Mouse (Mus musculus) MEL (cell line): Measurements from ENCODE around the gene Stx1a. TPM values are rescaled to one million over a fixed set of nuclear protein-coding genes. Genes with fewer than 3 reads are reported as not detected.
A peak's percentile ranks its signal among the peaks of the same experiment; 100 is the strongest.

Experiments
- DNase-seq: peaks from one replicate; pipeline ENCODE4 v3.0.0; 2011; ENCODE audit warnings: low read depth, low spot score
- H3K27ac ChIP-seq: 2 replicates; pipeline ENCODE4 v1.5.1; 2012; ENCODE audit warnings: low read depth, mild to moderate bottlenecking, control low read depth, low read length, moderate library complexity; ENCODE audit not compliant: control insufficient read depth
- H3K27me3 ChIP-seq, 2 experiments: fragments of 150-350 bp in 1 of 2; sonication (generic) in 1 of 2; 2 replicates each; pipeline ENCODE4 v1.6.1; 2012; ENCODE audit warnings: low read length in 2 of 2, mild to moderate bottlenecking in 2 of 2, improper control_type of control experiment in 1 of 2, moderate library complexity in 1 of 2; ENCODE audit not compliant: insufficient read depth in 2 of 2, control insufficient read depth in 1 of 2
- H3K36me3 ChIP-seq, 2 experiments: 2 replicates each; pipeline ENCODE4 v1.6.1; 2012 to 2014; ENCODE audit warnings: low read length in 2 of 2, improper control_type of control experiment in 1 of 2, inconsistent platforms in 1 of 2, mild to moderate bottlenecking in 1 of 2; ENCODE audit not compliant: insufficient read depth in 2 of 2, control insufficient read depth in 1 of 2
- H3K4me1 ChIP-seq, 2 experiments: fragments of 150-350 bp in 1 of 2; sonication (generic) in 1 of 2; 2 replicates each; pipeline ENCODE4 v1.6.1; 2012; ENCODE audit warnings: low read length in 2 of 2, improper control_type of control experiment in 1 of 2, mild to moderate bottlenecking in 1 of 2; ENCODE audit not compliant: insufficient read depth in 2 of 2, control insufficient read depth in 1 of 2
- H3K4me3 ChIP-seq, 2 experiments: fragments of 150-350 bp in 1 of 2; sonication (generic) in 1 of 2; 2 replicates each; pipeline ENCODE4 v1.5.1; 2012; ENCODE audit warnings: low read depth in 2 of 2, low read length in 2 of 2, mild to moderate bottlenecking in 2 of 2, moderate library complexity in 2 of 2, control low read depth in 1 of 2, improper control_type of control experiment in 1 of 2; ENCODE audit not compliant: control insufficient read depth in 1 of 2, insufficient read depth in 1 of 2
- H3K79me2 ChIP-seq: 2 replicates; pipeline ENCODE4 v1.6.1; 2012; ENCODE audit warnings: mild to moderate bottlenecking, low read length, moderate library complexity; ENCODE audit not compliant: control insufficient read depth, poor library complexity, insufficient read depth
- H3K9ac ChIP-seq: 2 replicates; pipeline ENCODE4 v1.6.1; 2012; ENCODE audit warnings: low read depth, mild to moderate bottlenecking, control low read depth, low read length, moderate library complexity; ENCODE audit not compliant: control insufficient read depth, poor library complexity, severe bottlenecking
- H3K9me3 ChIP-seq: fragments of 150-350 bp; sonication (generic); replicated peaks from 2 replicates; pipeline ENCODE4 v1.6.1; 2012; ENCODE audit warnings: mild to moderate bottlenecking, low read length, improper control_type of control experiment, moderate library complexity; ENCODE audit not compliant: insufficient read depth
- CTCF ChIP-seq, 3 experiments: IDR thresholded peaks in 2 of 3; conservative IDR thresholded peaks in 1 of 3; 2 replicates each; pipeline ENCODE4 v1.5.1; 2011 to 2012; ENCODE audit warnings: low read length in 3 of 3, low read depth in 2 of 3, mild to moderate bottlenecking in 2 of 3, improper control_type of control experiment in 1 of 3, inconsistent platforms in 1 of 3, mixed read lengths in 1 of 3, moderate library complexity in 1 of 3; ENCODE audit not compliant: control insufficient read depth in 1 of 3, insufficient read depth in 1 of 3, poor library complexity in 1 of 3, severe bottlenecking in 1 of 3
- ELF1 ChIP-seq: IDR thresholded peaks from 2 replicates; pipeline ENCODE4 v1.6.1; 2014; ENCODE audit warnings: low read depth, mild to moderate bottlenecking, inconsistent platforms, low read length, improper control_type of control experiment, moderate library complexity
- EP300 ChIP-seq, 2 experiments: IDR thresholded peaks; 2 replicates each; pipeline ENCODE4 v1.6.1; 2011; ENCODE audit warnings: improper control_type of control experiment in 2 of 2, low read length in 2 of 2, low read depth in 1 of 2, mild to moderate bottlenecking in 1 of 2
- HCFC1 ChIP-seq: IDR thresholded peaks from 2 replicates; pipeline ENCODE4 v1.6.1; 2012; ENCODE audit warnings: low read depth, mild to moderate bottlenecking, inconsistent platforms, low read length, improper control_type of control experiment, moderate library complexity
- JUND ChIP-seq: IDR thresholded peaks from 2 replicates; pipeline ENCODE4 v1.6.1; 2011; ENCODE audit warnings: low read depth, mild to moderate bottlenecking, improper control_type of control experiment, low read length
- KAT2A ChIP-seq: conservative IDR thresholded peaks from 2 replicates; pipeline ENCODE4 v1.6.1; 2012; ENCODE audit warnings: low read depth, low read length, improper control_type of control experiment, inconsistent platforms
- MAX ChIP-seq: IDR thresholded peaks from 2 replicates; pipeline ENCODE4 v1.6.1; 2011; ENCODE audit warnings: low read length, improper control_type of control experiment
- MEF2A ChIP-seq: IDR thresholded peaks from 2 replicates; pipeline ENCODE4 v1.6.1; 2014; ENCODE audit warnings: low read depth, mild to moderate bottlenecking, inconsistent platforms, low read length, improper control_type of control experiment; ENCODE audit not compliant: poor library complexity, insufficient replicate concordance, severe bottlenecking; ENCODE audit errors: extremely low read depth
- NELFE ChIP-seq: IDR thresholded peaks from 2 replicates; pipeline ENCODE4 v1.6.1; 2011; ENCODE audit warnings: low read depth, low read length, improper control_type of control experiment
- POLR2A ChIP-seq, 2 experiments: IDR thresholded peaks; 2 replicates each; pipeline ENCODE4 v1.6.1; 2011 to 2012; ENCODE audit warnings: low read length in 2 of 2, mild to moderate bottlenecking in 2 of 2, control low read depth in 1 of 2, improper control_type of control experiment in 1 of 2, low read depth in 1 of 2, moderate library complexity in 1 of 2; ENCODE audit not compliant: control insufficient read depth in 1 of 2, insufficient read depth in 1 of 2, poor library complexity in 1 of 2
- POLR2AphosphoS2 ChIP-seq: IDR thresholded peaks from 2 replicates; pipeline ENCODE4 v1.6.1; 2011; ENCODE audit warnings: low read length, improper control_type of control experiment
- POLR2AphosphoS5 ChIP-seq: IDR thresholded peaks from 2 replicates; pipeline ENCODE4 v1.6.1; 2012; ENCODE audit warnings: low read depth, borderline replicate concordance, mild to moderate bottlenecking, inconsistent platforms, low read length, moderate library complexity, mixed read lengths
- RAD21 ChIP-seq: IDR thresholded peaks from 2 replicates; pipeline ENCODE4 v1.6.1; 2011; ENCODE audit warnings: mild to moderate bottlenecking, low read depth, low read length, improper control_type of control experiment
- SIN3A ChIP-seq: IDR thresholded peaks from 2 replicates; pipeline ENCODE4 v1.6.1; 2012; ENCODE audit warnings: low read length, improper control_type of control experiment, inconsistent platforms
- TAL1 ChIP-seq: IDR thresholded peaks from 2 replicates; pipeline ENCODE4 v1.6.1; 2012; ENCODE audit warnings: mild to moderate bottlenecking, inconsistent platforms, low read length, moderate library complexity, mixed read lengths
- TCF12 ChIP-seq: IDR thresholded peaks from 2 replicates; pipeline ENCODE4 v1.6.1; 2014; ENCODE audit warnings: low read depth, mild to moderate bottlenecking, inconsistent platforms, low read length, improper control_type of control experiment, moderate library complexity
- USF1 ChIP-seq: IDR thresholded peaks from 2 replicates; pipeline ENCODE4 v1.6.1; 2014; ENCODE audit warnings: low read depth, mild to moderate bottlenecking, inconsistent platforms, low read length, improper control_type of control experiment, moderate library complexity
- USF2 ChIP-seq, 2 experiments: IDR thresholded peaks; 2 replicates each; pipeline ENCODE4 v1.6.1; 2011 to 2012; ENCODE audit warnings: improper control_type of control experiment in 2 of 2, low read length in 2 of 2, borderline replicate concordance in 1 of 2, inconsistent platforms in 1 of 2, low read depth in 1 of 2, mild to moderate bottlenecking in 1 of 2; ENCODE audit not compliant: insufficient read depth in 1 of 2
- ZC3H11A ChIP-seq: IDR thresholded peaks from 2 replicates; pipeline ENCODE4 v1.6.1; 2012; ENCODE audit warnings: low read depth, mild to moderate bottlenecking, inconsistent platforms, low read length, improper control_type of control experiment
- ZKSCAN1 ChIP-seq: IDR thresholded peaks from 2 replicates; pipeline ENCODE4 v1.6.1; 2012; ENCODE audit warnings: low read depth, mild to moderate bottlenecking, inconsistent platforms, low read length, improper control_type of control experiment, moderate library complexity
- ZNF384 ChIP-seq: IDR thresholded peaks from 2 replicates; pipeline ENCODE4 v1.6.1; 2012; ENCODE audit warnings: low read depth, mild to moderate bottlenecking, inconsistent platforms, low read length, improper control_type of control experiment
- polyA plus RNA-seq, 2 experiments: library from polyadenylated mRNA; stranded (reverse) in 1 of 2; unstranded in 1 of 2; fragments of >175 nt in 1 of 2; fragments of >200 nt in 1 of 2; gene quantifications; 2 replicates each; pipeline versions ENCODE4 v1.2.1 to v1.2.4; 2012; ENCODE audit warnings: low replicate concordance in 2 of 2, low read depth in 1 of 2; ENCODE audit not compliant: insufficient read length in 2 of 2, insufficient read depth in 1 of 2, missing spikeins in 1 of 2
- total RNA-seq: library from RNA; depleted of rRNA; stranded (reverse); fragments of 300-350 nt; gene quantifications from 2 replicates; pipeline ENCODE4 v1.2.3, GENCODE M21; 2012

Stx1a gene
- total and polyA plus RNA-seq, 3 experiments, result 3.3 to 6.0 TPM; not detected in 1

DNA sequence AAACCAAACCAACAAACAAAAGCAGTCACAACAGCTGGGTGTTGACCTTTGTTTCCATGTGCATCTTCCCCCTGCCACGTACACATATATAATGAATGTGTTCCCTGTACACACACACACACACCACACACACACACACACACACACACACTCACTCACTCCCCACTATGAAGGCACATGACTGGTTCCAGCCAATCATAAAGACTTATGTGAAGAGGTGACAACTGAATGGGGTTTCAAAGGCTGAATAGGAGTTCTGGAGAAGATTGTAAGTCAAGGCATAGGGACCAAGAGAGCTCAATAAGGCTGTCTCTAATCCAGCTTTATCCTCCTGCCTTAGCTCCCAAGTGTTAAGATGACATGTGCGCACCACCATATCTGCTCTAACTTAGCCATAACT is 56.3 kb downstream of the Stx1a start:
- no peak overlapping the region for H3K27ac ChIP-seq
- H3K79me2 ChIP-seq, result no peaks in the 10 kb centered on the region; the same call in 1 of the 2 replicates
- TF ChIP-seq USF1 (peak; percentile 67; the same call in 1 of the 2 replicates), POLR2AphosphoS5 (no peak)
- no peaks in the 10 kb centered on the region for H3K36me3 ChIP-seq
- H3K9me3 ChIP-seq, result no peaks in the 10 kb centered on the region
- DNase-seq, result no peak
- peaks cover 0 to 2% of the 10 kb centered on the region in 2 experiments; a peak in 2 of 4 replicates for H3K27me3 ChIP-seq
- H3K9ac ChIP-seq, result no peak overlapping the region
- H3K4me3 ChIP-seq, result no peak overlapping the region
- H3K4me1 ChIP-seq, result peaks cover 0 to 3% of the 10 kb centered on the region in 2 experiments; a peak in 1 of 4 replicates

DNA sequence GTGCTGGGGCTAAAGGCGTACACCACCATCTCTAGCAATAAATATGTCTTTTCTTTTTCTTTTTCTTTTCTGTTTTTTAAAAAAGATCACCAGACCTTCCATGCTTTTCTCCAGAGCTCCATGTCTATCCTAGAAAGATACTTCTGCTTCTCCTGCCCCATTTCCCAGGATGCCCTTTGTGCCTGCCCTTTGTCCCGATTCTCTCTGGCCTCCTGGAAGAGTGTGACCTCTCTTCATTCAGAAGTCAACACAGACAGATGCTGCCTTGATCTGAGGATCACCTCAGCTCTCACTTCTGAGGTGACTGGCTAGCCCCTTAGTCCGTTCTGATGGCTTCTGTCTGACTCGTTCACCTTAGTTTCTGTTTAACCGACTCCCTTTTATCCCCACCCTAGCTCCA is 57.3 kb downstream of the Stx1a start:
- H3K9ac ChIP-seq, result no peak overlapping the region
- H3K4me3 ChIP-seq, result no peak overlapping the region
- peaks cover 0 to 3% of the 10 kb centered on the region in 2 experiments; a peak in 1 of 4 replicates for H3K4me1 ChIP-seq
- no peaks in the 10 kb centered on the region for H3K36me3 ChIP-seq
- H3K27me3 ChIP-seq, result peaks cover 0 to 2% of the 10 kb centered on the region in 2 experiments; a peak in 2 of 4 replicates
- no peak for TF ChIP-seq POLR2AphosphoS2
- TF ChIP-seq TAL1, result no peak
- TF ChIP-seq ZC3H11A, result no peak
- TF ChIP-seq MEF2A, result no peak
- TF ChIP-seq ZNF384, result no peak
- no peak for TF ChIP-seq KAT2A
- TF ChIP-seq CTCF (IDR thresholded peaks at IDR 0.05 in 2 of 3, conservative IDR thresholded peaks at IDR 0.05 in 1 of 3; ENCODE audit: control insufficient read depth in 1 of 3, insufficient read depth in 1 of 3, low read depth in 2 of 3, low read length in 3 of 3, poor library complexity in 1 of 3, severe bottlenecking in 1 of 3), result no peak
- TF ChIP-seq SIN3A, result no peak
- TF ChIP-seq HCFC1, result no peak
- TF ChIP-seq JUND, result no peak
- no peak for TF ChIP-seq EP300 (IDR thresholded peaks at IDR 0.05; ENCODE audit: low read depth in 1 of 2, low read length in 2 of 2)
- TF ChIP-seq RAD21, result no peak
- no peak for TF ChIP-seq TCF12
- TF ChIP-seq USF2 (IDR thresholded peaks at IDR 0.05; ENCODE audit: borderline replicate concordance in 1 of 2, insufficient read depth in 1 of 2, low read depth in 1 of 2, low read length in 2 of 2), result no peak
- TF ChIP-seq POLR2A (IDR thresholded peaks at IDR 0.05; ENCODE audit: control insufficient read depth in 1 of 2, insufficient read depth in 1 of 2, low read depth in 1 of 2, low read length in 2 of 2, poor library complexity in 1 of 2), result no peak
- no peak for TF ChIP-seq MAX
- no peak for TF ChIP-seq ELF1
- TF ChIP-seq ZKSCAN1, result no peak
- TF ChIP-seq NELFE, result no peak
- no peaks in the 10 kb centered on the region for H3K9me3 ChIP-seq
- H3K79me2 ChIP-seq, result no peaks in the 10 kb centered on the region; the same call in 1 of the 2 replicates
- no peak for DNase-seq
- no peak overlapping the region for H3K27ac ChIP-seq
